Mouse (Mus musculus): Measurements from ENCODE around the gene Chn1. TPM values are rescaled to one million over a fixed set of nuclear protein-coding genes. Genes with fewer than 3 reads are reported as not detected.

Gene Chn1
- total and polyA plus RNA-seq, 3 experiments: 5.0 to 14.1 TPM; not detected in 1

GRCm38 (mm10) chr2:73614303-73614702 is 160.8 kb downstream of the Chn1 start:
- no peak for TF ChIP-seq MYC (IDR thresholded peaks at IDR 0.05; ENCODE audit: low read depth, low read length)
- no peak for TF ChIP-seq USF2 (IDR thresholded peaks at IDR 0.05; ENCODE audit: borderline replicate concordance in 1 of 2, insufficient read depth in 1 of 2, low read depth in 1 of 2, low read length in 2 of 2)
- no peak for TF ChIP-seq CHD2 (IDR thresholded peaks at IDR 0.05; ENCODE audit: low read length)
- no peak for TF ChIP-seq KAT2A (conservative IDR thresholded peaks at IDR 0.05; ENCODE audit: low read depth, low read length)
- no peak for TF ChIP-seq MAFK (IDR thresholded peaks at IDR 0.05; ENCODE audit: borderline replicate concordance, low read depth, low read length)
- TF ChIP-seq POLR2A (IDR thresholded peaks at IDR 0.05; ENCODE audit: control insufficient read depth in 1 of 2, insufficient read depth in 1 of 2, low read depth in 1 of 2, low read length in 2 of 2, poor library complexity in 1 of 2): no peak
- TF ChIP-seq JUND (IDR thresholded peaks at IDR 0.05; ENCODE audit: low read depth, low read length): no peak
- no peak for TF ChIP-seq GATA1 (IDR thresholded peaks at IDR 0.05; ENCODE audit: low read depth, low read length)
- no peak for TF ChIP-seq MEF2A (IDR thresholded peaks at IDR 0.05; ENCODE audit: extremely low read depth, insufficient replicate concordance, low read depth, low read length, poor library complexity, severe bottlenecking)
- TF ChIP-seq SMC3 (IDR thresholded peaks at IDR 0.05; ENCODE audit: low read depth, low read length): no peak
- TF ChIP-seq MAX (IDR thresholded peaks at IDR 0.05; ENCODE audit: low read length): no peak
- no peak for TF ChIP-seq MXI1 (IDR thresholded peaks at IDR 0.05; ENCODE audit: low read depth, low read length)
- TF ChIP-seq MAZ (IDR thresholded peaks at IDR 0.05; ENCODE audit: low read depth, low read length): no peak
- no peak for TF ChIP-seq ETS1 (IDR thresholded peaks at IDR 0.05; ENCODE audit: low read depth, low read length)

GRCm38 (mm10) chr2:73612941-73613340 is 162.2 kb downstream of the Chn1 start:
- Histone ChIP-seq H3K9ac (ENCODE audit: control insufficient read depth, low read depth, low read length, poor library complexity, severe bottlenecking) (no peak overlapping the region), H3K4me3 (ENCODE audit: control insufficient read depth in 1 of 2, insufficient read depth in 1 of 2, low read depth in 2 of 2, low read length in 2 of 2) (no peak overlapping the region), H3K9me3 (replicated peaks; ENCODE audit: insufficient read depth, low read length) (no peaks in the 10 kb centered on the region), H3K27ac (ENCODE audit: control insufficient read depth, low read depth, low read length) (no peak overlapping the region), H3K4me1 (ENCODE audit: control insufficient read depth in 1 of 2, insufficient read depth in 2 of 2, low read length in 2 of 2) (no peaks in the 10 kb centered on the region), H3K27me3 (ENCODE audit: control insufficient read depth in 1 of 2, insufficient read depth in 2 of 2, low read length in 2 of 2) (no peaks in the 10 kb centered on the region), H3K79me2 (ENCODE audit: control insufficient read depth, insufficient read depth, low read length, poor library complexity) (no peaks in the 10 kb centered on the region), H3K36me3 (ENCODE audit: control insufficient read depth in 1 of 2, insufficient read depth in 2 of 2, low read length in 2 of 2) (no peaks in the 10 kb centered on the region)
- no peak for DNase-seq (ENCODE audit: low read depth, low spot score)
- TF ChIP-seq ZC3H11A (IDR thresholded peaks at IDR 0.05; ENCODE audit: low read depth, low read length) (no peak), CHD1 (IDR thresholded peaks at IDR 0.05; ENCODE audit: low read depth, low read length) (no peak), SIN3A (IDR thresholded peaks at IDR 0.05; ENCODE audit: low read length) (no peak), CTCF (IDR thresholded peaks at IDR 0.05 in 2 of 3, conservative IDR thresholded peaks at IDR 0.05 in 1 of 3; ENCODE audit: control insufficient read depth in 1 of 3, insufficient read depth in 1 of 3, low read depth in 2 of 3, low read length in 3 of 3, poor library complexity in 1 of 3, severe bottlenecking in 1 of 3) (no peak), GATA1 (IDR thresholded peaks at IDR 0.05; ENCODE audit: low read depth, low read length) (no peak), TAL1 (IDR thresholded peaks at IDR 0.05; ENCODE audit: low read length) (no peak), POLR2AphosphoS5 (IDR thresholded peaks at IDR 0.05; ENCODE audit: borderline replicate concordance, low read depth, low read length) (no peak), MAFK (IDR thresholded peaks at IDR 0.05; ENCODE audit: borderline replicate concordance, low read depth, low read length) (no peak), USF1 (IDR thresholded peaks at IDR 0.05; ENCODE audit: low read depth, low read length) (no peak), RAD21 (IDR thresholded peaks at IDR 0.05; ENCODE audit: low read depth, low read length) (no peak), ZNF384 (IDR thresholded peaks at IDR 0.05; ENCODE audit: low read depth, low read length) (no peak), TBP (IDR thresholded peaks at IDR 0.05; ENCODE audit: low read depth, low read length) (no peak), NRF1 (IDR thresholded peaks at IDR 0.05; ENCODE audit: insufficient read depth, low read depth, low read length, poor library complexity, severe bottlenecking) (no peak), TCF12 (IDR thresholded peaks at IDR 0.05; ENCODE audit: low read depth, low read length) (no peak), JUND (IDR thresholded peaks at IDR 0.05; ENCODE audit: low read depth, low read length) (no peak), HCFC1 (IDR thresholded peaks at IDR 0.05; ENCODE audit: low read depth, low read length) (no peak), MAX (IDR thresholded peaks at IDR 0.05; ENCODE audit: low read length) (no peak), ETS1 (IDR thresholded peaks at IDR 0.05; ENCODE audit: low read depth, low read length) (no peak), EP300 (IDR thresholded peaks at IDR 0.05; ENCODE audit: low read depth in 1 of 2, low read length in 2 of 2) (no peak), MYB (IDR thresholded peaks at IDR 0.05; ENCODE audit: low read depth, low read length) (no peak)

More at GRCm38 (mm10) chr2:73614303-73614702, 160.8 kb downstream of the Chn1 start:
- DNase-seq (ENCODE audit: low read depth, low spot score): no peak
- no peak overlapping the region for H3K27ac ChIP-seq (ENCODE audit: control insufficient read depth, low read depth, low read length)
- no peaks in the 10 kb centered on the region for H3K36me3 ChIP-seq (ENCODE audit: control insufficient read depth in 1 of 2, insufficient read depth in 2 of 2, low read length in 2 of 2)
- no peaks in the 10 kb centered on the region for H3K9me3 ChIP-seq (replicated peaks; ENCODE audit: insufficient read depth, low read length)
- H3K27me3 ChIP-seq (ENCODE audit: control insufficient read depth in 1 of 2, insufficient read depth in 2 of 2, low read length in 2 of 2): no peaks in the 10 kb centered on the region
- no peak overlapping the region for H3K9ac ChIP-seq (ENCODE audit: control insufficient read depth, low read depth, low read length, poor library complexity, severe bottlenecking)
- H3K4me1 ChIP-seq (ENCODE audit: control insufficient read depth in 1 of 2, insufficient read depth in 2 of 2, low read length in 2 of 2): no peaks in the 10 kb centered on the region
- no peak overlapping the region for H3K4me3 ChIP-seq (ENCODE audit: control insufficient read depth in 1 of 2, insufficient read depth in 1 of 2, low read depth in 2 of 2, low read length in 2 of 2)
- no peaks in the 10 kb centered on the region for H3K79me2 ChIP-seq (ENCODE audit: control insufficient read depth, insufficient read depth, low read length, poor library complexity)

Measured in MEL (cell line).